23 mouse cellular contexts compared by ENCODE assay signal in genomic region chr14:102878572-102878971, GRCm38 (mm10).
DNase-seq lines count a peak whose midpoint lies in the region; ATAC-seq and TF ChIP-seq lines count a peak whose summit lies in the region.
"Had no signal": no experiment of that assay in that cellular context is flagged by ENCODE, and none has a peak within 500 bp of the region (broad histone marks: within the 10 kb centered on the region; RNA-seq: fewer than 3 reads in every experiment).

No protein-coding gene starts in this region.

- peaks cover 5% of the 10 kb centered on the region; the same call in 1 of the 2 replicates for H3K4me1 ChIP-seq in forebrain, embryonic 16.5 days (replicated peaks; ENCODE audit: control insufficient read depth, insufficient read depth, low read length)
- H3K4me1 ChIP-seq in forebrain, embryonic 14.5 days (ENCODE audit: control insufficient read depth, insufficient read depth, low read length), result no peaks in the 10 kb centered on the region; the same call in 1 of the 2 replicates
- H3K4me1 ChIP-seq: embryonic facial prominence, embryonic 10.5 days had no signal

- H3K27ac ChIP-seq in forebrain, embryonic 16.5 days (ENCODE audit: low read length), result no peak overlapping the region
- H3K27ac ChIP-seq in forebrain, embryonic 14.5 days (ENCODE audit: low read depth, low read length), result no peak overlapping the region
- H3K27ac ChIP-seq in layer of hippocampus, adult 2 months, result peak overlapping the region; percentile 15; the same call in 1 of the 2 replicates
- H3K27ac ChIP-seq: embryonic facial prominence, embryonic 10.5 days; embryonic facial prominence, embryonic 12.5 days; forebrain, embryonic 15.5 days had no signal

- 0 out of 2 replicates have a peak, but pooled peaks have one; percentile 18 for ATAC-seq in forebrain, embryonic 16.5 days
- no peak for ATAC-seq in forebrain, embryonic 14.5 days
- peak; percentile 57 for ATAC-seq in frontal cortex, adult (ENCODE audit: low TSS enrichment)
- ATAC-seq: activated CD4-positive, CD25-positive, alpha-beta regulatory T cell, adult 4 months; CD4-positive, CD25-positive, alpha-beta regulatory T cell, adult 4 months; forebrain, embryonic 15.5 days; Patski had no signal

- H3K4me2 ChIP-seq in forebrain, embryonic 16.5 days (ENCODE audit: low read length), result no peak overlapping the region
- H3K4me2 ChIP-seq in forebrain, embryonic 14.5 days (ENCODE audit: low read length), result no peak overlapping the region
- H3K4me2 ChIP-seq: embryonic facial prominence, embryonic 12.5 days; forebrain, embryonic 15.5 days had no signal

- H3K27me3 ChIP-seq in forebrain, embryonic 16.5 days (replicated peaks; ENCODE audit: control insufficient read depth, insufficient read depth, low read length), result no peaks in the 10 kb centered on the region
- H3K27me3 ChIP-seq in forebrain, embryonic 14.5 days (replicated peaks; ENCODE audit: control insufficient read depth, insufficient read depth, low read length), result no peaks in the 10 kb centered on the region
- H3K27me3 ChIP-seq: CH12.LX; embryonic facial prominence, embryonic 12.5 days; forebrain, embryonic 15.5 days had no signal

- H3K4me3 ChIP-seq in forebrain, embryonic 16.5 days (replicated peaks; ENCODE audit: low read length), result no peak overlapping the region
- no peak overlapping the region for H3K4me3 ChIP-seq in forebrain, embryonic 14.5 days (ENCODE audit: low read depth, low read length)
- no peak overlapping the region for H3K4me3 ChIP-seq in layer of hippocampus, adult 2 months
- H3K4me3 ChIP-seq: embryonic facial prominence, embryonic 10.5 days; embryonic facial prominence, embryonic 12.5 days; forebrain, embryonic 15.5 days had no signal

- no peaks in the 10 kb centered on the region for H3K36me3 ChIP-seq in forebrain, embryonic 16.5 days (ENCODE audit: control insufficient read depth, insufficient read depth)
- H3K36me3 ChIP-seq in forebrain, embryonic 14.5 days (ENCODE audit: control insufficient read depth, insufficient read depth, low read length), result no peaks in the 10 kb centered on the region
- H3K36me3 ChIP-seq: embryonic facial prominence, embryonic 10.5 days; embryonic facial prominence, embryonic 12.5 days; forebrain, embryonic 15.5 days; G1E had no signal

- TF ChIP-seq CTCF in layer of hippocampus, adult 2 months (conservative IDR thresholded peaks at IDR 0.05), result no peak

- no peak overlapping the region for H3K9ac ChIP-seq in forebrain, embryonic 16.5 days (replicated peaks; ENCODE audit: low read depth, low read length)
- H3K9ac ChIP-seq in forebrain, embryonic 14.5 days (ENCODE audit: low read length), result no peak overlapping the region
- H3K9ac ChIP-seq: embryonic facial prominence, embryonic 12.5 days; forebrain, embryonic 15.5 days had no signal

- 72% methylated on average over 6 of the region's 6 CpGs for WGBS in forebrain, embryonic 16.5 days
- WGBS in forebrain, embryonic 14.5 days, result 84% methylated on average over 6 of the region's 6 CpGs

- H3K9me3 ChIP-seq in forebrain, embryonic 16.5 days (ENCODE audit: control insufficient read depth, low read length), result no peaks in the 10 kb centered on the region
- H3K9me3 ChIP-seq in forebrain, embryonic 14.5 days (replicated peaks; ENCODE audit: control insufficient read depth, low read length), result no peaks in the 10 kb centered on the region
- H3K9me3 ChIP-seq: embryonic facial prominence, embryonic 10.5 days; embryonic facial prominence, embryonic 12.5 days; forebrain, embryonic 15.5 days had no signal

- no peak for DNase-seq in forebrain, embryonic 14.5 days (ENCODE audit: low spot score)
- no peak for DNase-seq in frontal cortex, postnatal 36 days (ENCODE audit: low spot score in 2 of 2)
- DNase-seq in layer of hippocampus, adult 2 months (ENCODE audit: low spot score in 2 of 2), result no peak
- DNase-seq in layer of hippocampus, postnatal 36 days, result no peak
- peak; percentile 56 for DNase-seq in brain, adult 2 months (ENCODE audit: low read depth, low spot score)
- DNase-seq: adrenal gland, adult 8-10 months; adrenal gland, postnatal 14 days; adrenal gland, postnatal 36 days; B cell, adult 2 months; cerebellum, adult 11-12 months; cerebellum, adult 2 months; cerebellum, adult 9-10 months; cerebellum, postnatal 10 days had no signal
